Mouse (Mus musculus) ES-E14 (cell line): ENCODE results near the gene Nxph4.

ENCODE experiments used
- CHD2 ChIP-seq: IDR thresholded peaks from 2 replicates; pipeline ENCODE4 v1.6.1; 2014; ENCODE audit warnings: mild to moderate bottlenecking, low read depth, low read length, inconsistent platforms
- HCFC1 ChIP-seq: IDR thresholded peaks from 2 replicates; pipeline ENCODE4 v1.6.1; 2012; ENCODE audit warnings: low read length, inconsistent platforms, borderline replicate concordance; ENCODE audit not compliant: insufficient read depth
- MAFK ChIP-seq: IDR thresholded peaks from 2 replicates; pipeline ENCODE4 v1.6.1; 2014; ENCODE audit warnings: mild to moderate bottlenecking, low read depth, low read length, inconsistent platforms; ENCODE audit not compliant: insufficient read depth
- ZC3H11A ChIP-seq: IDR thresholded peaks from 2 replicates; pipeline ENCODE4 v1.6.1; 2012; ENCODE audit warnings: low read depth, mild to moderate bottlenecking, inconsistent platforms, low read length, borderline replicate concordance
- ZNF384 ChIP-seq: IDR thresholded peaks from 2 replicates; pipeline ENCODE4 v1.6.1; 2012; ENCODE audit warnings: low read depth, low read length, inconsistent platforms

DNA sequence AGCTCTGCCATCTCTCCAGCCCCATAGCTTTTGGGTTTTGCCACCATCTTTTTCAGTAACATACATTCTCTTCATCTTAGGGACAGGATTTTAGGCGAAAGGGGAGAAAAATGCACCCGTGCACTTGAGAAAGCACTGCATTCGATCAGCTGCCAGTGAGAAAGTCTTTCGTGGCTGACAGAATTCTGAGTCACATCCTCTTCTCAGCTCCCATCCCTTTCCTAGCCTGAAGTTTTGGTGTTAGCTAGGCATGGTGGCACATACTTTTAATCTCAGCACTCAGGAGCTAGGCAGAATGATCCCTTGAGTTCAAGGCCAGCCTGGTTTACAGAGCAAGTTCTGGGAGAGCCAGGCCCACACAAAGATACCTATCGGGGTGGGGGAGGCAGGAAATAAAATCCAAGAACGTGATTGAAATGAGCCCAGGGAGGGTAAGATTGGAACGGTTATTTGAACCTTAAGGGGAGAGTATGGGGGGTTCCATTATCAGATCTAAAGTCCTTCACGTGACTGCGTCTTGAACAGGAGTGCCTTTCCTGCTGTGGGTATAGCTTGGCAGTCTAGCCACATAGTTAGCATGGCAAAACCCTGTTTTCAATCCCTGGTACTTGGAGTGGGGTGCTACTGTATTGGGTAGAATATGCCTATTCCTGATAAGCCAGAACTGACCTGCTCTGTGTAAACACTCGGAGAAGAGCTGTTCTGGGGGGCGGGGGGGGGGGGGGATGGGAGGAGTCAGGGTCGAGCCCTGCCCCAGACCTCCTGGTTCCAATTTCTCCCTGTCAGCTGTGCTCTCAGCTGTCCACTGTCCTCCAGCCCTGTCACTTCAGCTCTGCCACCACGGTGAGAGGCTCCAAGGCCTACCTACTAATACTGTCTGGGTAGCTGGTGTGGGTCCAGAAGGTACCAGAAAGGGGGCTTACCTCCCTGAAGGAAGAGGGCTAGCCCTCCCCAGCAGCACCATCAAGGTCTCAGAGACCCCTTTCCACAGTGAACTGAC is 33.2 kb downstream of the Nxph4 start, which contains the start of gene Stac3:
- TF ChIP-seq ZNF384: no peak
- TF ChIP-seq HCFC1: no peak
- TF ChIP-seq CHD2: no peak
- no peak for TF ChIP-seq ZC3H11A
- TF ChIP-seq MAFK: no peak
